Mouse (Mus musculus) cerebellum, adult 2 months (tissue): ENCODE results near the gene 6430550D23Rik.

ENCODE experiments used
- CTCF ChIP-seq: fragments of 200-500 bp; IDR thresholded peaks from 2 replicates; pipeline ENCODE4 v1.5.1; 2011; ENCODE audit warnings: low read depth, mild to moderate bottlenecking, control low read depth, low read length, moderate library complexity, borderline replicate concordance; ENCODE audit not compliant: insufficient read depth
- POLR2A ChIP-seq: fragments of 200-500 bp; IDR thresholded peaks from 2 replicates; pipeline ENCODE4 v1.6.1; 2011; ENCODE audit warnings: low read length, control low read depth, borderline replicate concordance; ENCODE audit not compliant: insufficient read depth

DNA sequence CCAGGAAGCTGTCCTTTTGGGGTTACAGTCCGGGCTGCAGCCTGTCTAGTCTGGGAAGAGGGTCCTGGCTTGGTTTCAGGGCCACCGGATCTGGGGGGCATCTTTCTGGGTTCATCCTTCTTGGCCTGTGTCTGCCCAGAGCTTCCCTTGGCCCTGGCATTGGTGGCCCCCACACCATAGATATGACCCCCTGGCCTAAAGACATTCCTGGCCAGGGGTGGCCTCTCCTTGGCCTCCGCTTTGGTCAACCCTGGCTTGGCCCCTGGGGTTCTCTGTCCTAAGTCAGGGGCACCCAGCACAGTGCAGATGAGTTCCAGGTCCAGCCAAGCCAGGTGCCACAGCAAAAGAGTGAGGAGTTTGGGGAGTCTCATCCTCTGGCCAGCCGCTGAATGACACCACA, 63.1 kb downstream of the 6430550D23Rik start:
- TF ChIP-seq CTCF: no peak
- TF ChIP-seq POLR2A: no peak
